Mouse (Mus musculus) lung, postnatal 10 days (tissue): Measurements from ENCODE around the gene Vps29.

Experiments used
- DNase-seq: peaks from one replicate; pipeline ENCODE4 v3.0.0; 2021

Vps29 gene

DNA sequence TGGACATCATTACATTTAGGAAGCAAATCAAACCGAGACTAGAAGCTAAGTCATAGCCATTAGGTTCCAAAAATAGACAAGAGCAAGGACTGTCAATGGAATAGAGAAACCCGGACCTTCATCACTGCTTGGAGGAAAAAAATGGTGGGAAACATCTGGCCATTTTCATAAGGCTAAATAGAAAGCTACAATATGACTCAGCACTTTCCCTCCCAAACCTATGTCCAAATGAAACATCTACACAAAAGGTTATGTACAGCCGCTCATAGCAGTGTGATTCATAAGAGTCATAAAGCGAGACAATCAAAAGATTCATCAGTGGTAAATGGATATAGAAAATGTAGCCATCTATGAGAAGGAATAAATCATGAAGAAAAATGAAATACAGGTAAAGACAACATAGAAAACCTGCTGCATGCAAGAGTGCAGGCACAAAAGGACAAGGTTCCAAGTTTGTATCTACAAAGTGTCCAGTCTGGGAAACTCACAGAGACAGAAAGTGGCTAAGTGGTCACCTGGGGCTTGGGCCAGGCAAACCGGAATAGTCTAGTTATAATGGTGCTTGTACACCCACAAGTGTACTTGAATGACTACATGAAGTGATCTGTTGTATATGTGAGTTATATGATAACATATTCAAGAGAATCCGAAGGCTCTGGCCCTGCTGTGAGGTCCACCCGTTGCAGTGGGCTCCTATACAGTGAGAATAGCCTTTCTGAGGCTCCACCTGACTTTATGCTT lies 17.4 kb upstream of the Vps29 start:
- no peak for DNase-seq

DNA sequence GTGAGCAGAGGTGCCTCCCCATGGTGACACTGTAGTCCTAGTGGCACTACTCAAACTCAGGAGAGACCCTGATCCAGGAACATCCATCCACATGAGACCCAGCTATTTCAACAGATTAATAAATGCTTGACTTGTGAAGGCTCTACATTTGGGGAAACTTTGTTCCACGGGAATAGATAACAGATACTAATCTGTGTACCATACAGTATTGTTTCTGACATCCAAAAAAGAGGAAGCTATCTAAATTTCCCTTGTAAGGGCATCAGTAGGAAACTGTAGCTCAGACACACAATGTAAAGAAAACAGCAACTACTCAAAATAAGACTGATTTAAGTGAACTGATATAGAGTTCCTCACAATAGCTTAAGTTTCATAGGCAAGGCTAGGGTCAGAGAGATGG lies 11.3 kb upstream of the Vps29 start:
- no peak for DNase-seq

DNA sequence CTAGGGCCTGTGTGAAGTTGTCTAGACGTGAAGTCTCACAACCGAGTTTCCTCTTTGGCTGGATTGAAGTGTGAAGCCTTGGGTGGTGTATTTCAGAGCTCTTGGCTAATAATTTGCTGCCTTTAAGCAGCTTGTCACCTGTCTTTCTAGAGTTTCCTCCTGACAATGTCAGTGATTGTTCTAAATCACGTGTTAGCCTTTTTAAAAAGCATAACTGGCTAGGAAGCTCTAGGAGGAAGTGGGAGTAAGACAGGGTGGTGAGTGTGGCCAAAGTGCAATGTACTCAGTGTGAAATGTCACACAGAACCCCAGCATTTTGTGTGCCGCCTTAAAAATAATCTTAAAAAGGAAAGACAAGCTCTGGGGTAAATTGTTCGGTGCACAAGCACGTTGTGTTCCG lies 10.4 kb upstream of the Vps29 start:
- no peak for DNase-seq

DNA sequence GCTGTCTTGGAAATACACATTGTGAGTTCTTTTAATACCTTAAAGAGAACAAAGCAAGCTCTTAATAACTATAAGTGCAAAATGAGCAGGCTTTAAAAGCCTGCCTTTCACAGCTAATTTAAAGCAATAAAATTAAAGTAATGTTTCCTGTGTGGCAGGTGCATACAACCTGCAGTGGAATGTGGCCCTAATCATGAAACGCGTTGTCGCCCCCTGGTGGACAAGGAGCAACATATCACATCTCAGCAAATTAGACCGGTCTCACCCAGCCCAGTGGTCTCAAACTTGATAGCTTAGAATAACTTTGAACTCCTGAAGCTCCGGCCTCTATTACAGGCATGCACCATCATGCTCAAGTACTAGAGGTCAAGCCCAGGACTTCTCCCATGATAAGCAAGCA lies 9.9 kb upstream of the Vps29 start:
- DNase-seq = peak; percentile 77

DNA sequence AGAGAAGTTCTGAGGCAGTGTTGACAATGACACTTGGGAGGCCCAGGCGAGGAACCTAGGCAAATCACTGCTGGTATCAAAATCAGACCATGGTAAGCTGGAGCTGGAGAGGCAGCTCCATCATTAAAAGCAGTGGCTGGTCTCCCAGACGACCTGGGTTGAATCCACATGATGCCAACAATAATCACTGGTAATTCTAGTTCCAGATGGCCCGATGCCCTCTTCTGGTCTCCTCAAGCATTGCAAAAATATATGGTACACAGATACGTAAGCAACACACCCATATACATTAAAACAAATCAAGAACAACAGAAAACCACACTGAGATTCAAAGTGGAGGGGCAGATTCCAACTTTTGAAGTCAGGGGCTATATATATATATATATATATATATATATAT lies 8.4 kb upstream of the Vps29 start:
- DNase-seq = no peak

DNA sequence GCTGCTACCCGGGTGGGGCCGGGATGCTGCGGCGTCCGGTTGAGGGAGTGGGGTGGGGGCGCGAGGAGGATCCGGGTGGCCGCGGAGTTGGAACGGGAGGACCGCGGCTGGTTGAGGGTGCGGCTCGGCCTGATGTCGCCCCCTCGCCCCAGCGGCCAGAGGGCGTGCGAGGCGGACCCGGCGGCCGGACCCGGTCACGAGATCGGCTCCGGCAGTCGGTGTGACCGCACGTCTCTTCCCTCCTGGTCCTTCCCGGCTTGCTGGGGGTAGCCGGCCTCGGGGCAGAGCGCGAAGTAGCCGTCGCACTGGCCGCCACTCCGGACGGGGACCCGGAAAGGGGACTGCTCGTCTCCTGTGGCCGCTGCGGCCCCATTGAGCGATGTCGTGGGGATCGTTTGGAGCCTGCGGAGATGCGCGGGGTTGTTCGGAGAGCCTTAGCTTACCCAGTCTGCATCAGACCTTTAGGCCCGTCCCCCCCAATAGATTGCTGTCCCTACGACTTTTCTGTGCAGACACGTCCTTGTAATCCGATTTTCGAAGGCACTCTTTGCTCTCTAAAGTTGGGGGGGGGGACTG lies 411 bp downstream of the Vps29 start:
- DNase-seq = no peak

DNA sequence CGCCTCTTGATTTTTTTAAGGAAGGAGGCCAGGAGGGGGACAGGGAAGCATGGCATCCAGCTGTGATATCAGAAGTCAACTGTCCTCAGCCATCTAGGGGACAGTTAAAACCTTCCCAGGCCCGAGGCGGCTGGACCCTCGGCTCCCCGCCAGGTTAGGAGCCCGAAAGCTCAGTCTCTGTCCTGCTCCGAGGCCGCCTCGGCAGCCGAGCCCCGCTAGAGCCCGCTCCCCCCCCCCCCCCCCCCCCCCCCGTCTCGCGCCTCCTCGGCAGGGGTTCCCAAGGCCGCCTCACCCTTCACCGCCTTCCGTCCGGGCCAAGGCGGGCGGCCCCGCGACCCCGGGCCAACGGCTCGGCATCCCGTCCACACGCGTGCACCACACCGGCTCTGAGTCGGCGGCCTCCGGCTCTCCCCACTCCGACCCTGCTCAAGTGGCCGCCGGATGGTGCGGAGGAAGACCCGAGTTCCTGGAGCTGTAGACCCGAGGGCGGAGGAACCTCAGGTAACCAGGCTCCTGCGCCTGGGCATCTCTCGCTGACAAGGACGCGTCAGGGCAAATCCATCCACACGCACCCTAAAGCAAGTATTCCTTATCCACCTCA lies 17.5 kb downstream of the Vps29 start, which contains the start of gene Gpn3:
Gene Gpn3, plus strand, starts transcription at position 286 of the 601 bp plus-strand sequence.
- peak; percentile 34 for DNase-seq

DNA sequence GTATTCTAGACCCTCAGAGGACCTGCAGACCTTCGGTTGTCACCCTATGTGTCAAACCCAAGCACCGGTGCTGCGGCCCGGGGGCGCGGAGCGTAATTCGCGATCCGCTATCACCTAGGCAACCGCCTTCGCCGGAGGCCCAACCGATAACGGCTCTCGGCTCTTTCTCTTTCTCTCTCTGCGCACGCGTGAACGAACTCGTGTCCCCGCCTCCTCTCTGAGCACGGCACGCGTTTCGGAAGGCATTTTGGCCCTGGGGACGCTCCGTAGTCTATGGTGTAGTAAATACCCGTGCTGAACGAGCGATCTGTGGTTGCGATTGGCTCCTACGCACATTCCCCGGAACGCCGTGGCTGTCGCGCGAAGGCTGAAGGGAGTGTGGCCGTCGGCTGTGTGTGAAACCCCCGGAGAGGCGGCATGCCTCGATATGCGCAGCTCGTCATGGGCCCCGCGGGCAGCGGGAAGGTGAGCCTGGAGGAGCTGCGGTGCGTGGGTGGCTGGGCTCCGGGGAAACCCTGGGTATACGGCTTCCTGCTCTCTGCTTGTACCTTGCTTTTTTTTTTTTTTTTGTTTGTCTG lies 18.1 kb downstream of the Vps29 start, which contains the start of gene Fam216a:
Gene Fam216a, minus strand, starts transcription at position 173 of the 578 bp plus-strand sequence.
- DNase-seq = peak; percentile 100

DNA sequence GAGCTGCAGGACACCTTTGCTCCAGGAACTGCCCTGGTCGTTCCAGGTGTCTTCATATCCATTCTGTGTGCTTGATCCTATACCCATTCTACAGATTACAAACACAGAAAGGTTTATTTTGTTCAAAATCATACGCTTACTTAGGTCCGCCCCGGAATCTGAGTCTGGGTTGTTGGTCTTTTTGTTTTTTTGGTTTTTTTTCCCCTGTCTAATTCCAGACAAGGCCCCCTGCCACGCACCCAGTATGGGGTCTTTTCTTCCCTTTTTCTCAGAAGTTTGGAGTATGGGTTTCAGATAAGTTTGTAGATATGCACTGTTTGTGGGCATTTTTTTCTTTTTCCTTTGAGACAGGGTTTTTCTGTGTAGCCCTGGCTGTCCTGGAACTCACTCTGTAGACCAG lies 18.7 kb downstream of the Vps29 start:
- DNase-seq = no peak

DNA sequence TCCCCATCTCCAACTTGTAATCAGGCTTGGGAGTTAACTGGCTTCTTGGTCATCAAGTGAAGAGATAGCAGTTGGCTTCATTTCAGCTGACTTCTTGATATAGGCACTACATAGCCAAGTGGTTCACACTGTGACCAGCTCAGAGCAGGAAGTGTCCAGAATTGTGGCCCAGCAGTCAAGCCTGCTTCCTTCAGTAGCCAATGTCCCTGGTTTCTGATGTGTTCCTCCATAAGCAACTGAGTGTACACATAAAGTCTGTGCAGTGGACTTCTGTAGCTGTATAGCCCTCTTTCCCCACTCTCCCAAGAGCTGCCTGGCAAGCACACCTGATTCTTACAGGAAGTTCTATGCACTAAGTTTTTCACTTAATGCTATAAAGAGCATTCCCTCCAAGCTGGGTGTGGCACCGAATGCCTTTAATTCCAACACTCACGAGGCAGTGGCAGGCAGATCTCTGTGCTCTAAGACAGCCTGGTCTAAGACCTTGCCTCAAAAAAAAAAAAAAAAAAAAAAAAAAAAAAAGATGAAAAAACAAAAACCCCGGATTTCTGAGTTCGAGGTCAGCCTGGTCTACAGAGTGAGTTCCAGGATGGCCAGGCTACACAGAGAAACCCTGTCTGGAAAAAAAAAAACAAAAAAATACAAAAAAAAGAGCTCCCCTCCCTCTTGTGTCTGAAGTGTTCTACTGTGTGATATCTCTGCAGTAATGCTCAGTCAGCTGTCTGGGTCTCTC lies 23.1 kb downstream of the Vps29 start:
- DNase-seq = no peak

DNA sequence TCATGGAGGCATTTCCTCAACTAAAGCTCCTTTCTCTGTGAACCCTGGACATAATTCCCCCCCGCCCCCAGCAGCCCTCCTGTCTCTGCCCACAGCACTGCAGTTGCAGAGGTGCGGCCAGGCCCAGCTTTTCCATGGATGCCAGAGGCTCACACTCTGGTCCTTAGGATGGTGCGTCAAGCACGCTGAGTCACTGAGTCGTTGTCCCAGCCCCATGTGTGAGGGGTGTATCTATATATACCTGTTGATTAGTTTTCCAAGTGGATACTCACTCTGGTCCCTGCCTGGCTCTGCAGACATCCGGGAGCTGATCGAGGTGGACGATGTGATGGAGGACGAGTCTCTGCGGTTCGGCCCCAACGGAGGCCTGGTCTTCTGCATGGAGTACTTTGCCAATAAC lies 24.0 kb downstream of the Vps29 start:
- DNase-seq = no peak

DNA sequence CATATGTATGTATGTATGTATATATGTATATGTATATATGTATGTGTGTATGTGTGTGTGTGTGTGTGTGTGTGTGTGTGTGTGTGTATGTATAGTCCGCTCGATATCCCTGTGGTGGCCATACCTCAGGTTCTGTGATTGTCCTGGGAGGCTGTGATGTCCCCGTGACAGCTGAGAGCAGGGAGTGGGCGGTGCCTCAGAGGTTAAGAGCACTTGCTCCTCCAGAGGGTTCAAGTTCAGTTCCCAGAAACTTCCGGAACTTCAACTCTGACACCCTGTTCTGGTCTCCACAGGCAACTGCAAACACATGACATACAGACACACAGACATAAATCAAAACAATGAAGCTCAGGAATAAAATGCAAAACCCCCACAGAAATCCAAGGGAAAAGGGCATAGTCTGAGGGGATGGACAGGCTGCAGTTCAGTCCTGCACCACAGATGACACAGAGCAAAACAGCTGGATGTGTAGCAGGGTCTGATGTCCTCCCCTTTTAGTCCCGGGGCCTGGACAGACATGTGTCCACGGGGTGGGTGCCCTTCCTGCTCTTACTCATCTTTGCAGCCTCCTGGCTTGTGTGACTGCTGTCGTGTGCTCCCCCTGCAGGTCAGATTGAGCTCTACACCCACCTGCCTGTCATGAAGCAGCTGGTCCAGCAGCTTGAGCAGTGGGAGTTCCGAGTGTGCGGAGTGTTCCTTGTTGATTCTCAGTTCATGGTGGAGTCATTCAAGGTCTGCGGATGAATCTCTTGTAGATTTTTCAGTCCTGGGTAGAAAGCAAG lies 25.4 kb downstream of the Vps29 start:
- DNase-seq = peak; percentile 82

DNA sequence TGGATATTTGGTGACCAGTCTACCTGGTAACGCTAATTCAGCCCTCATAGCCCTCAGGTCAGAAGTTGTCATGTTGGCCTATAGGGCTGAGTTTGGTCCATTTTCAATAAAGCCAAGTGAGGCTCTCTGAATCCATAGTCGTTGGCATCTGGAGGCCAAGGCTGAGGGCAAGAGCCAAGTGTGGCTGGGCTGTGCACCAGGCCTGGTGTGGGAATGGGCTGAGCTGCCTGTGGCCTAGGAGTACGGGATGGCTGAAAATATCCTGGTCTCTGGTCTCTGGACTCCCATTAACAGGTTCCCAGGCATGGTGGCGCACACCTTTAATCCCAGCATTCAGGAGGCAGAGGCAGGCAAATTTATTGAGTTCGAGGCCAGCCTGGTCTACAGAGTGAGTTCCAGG lies 35.8 kb downstream of the Vps29 start:
- DNase-seq = no peak

DNA sequence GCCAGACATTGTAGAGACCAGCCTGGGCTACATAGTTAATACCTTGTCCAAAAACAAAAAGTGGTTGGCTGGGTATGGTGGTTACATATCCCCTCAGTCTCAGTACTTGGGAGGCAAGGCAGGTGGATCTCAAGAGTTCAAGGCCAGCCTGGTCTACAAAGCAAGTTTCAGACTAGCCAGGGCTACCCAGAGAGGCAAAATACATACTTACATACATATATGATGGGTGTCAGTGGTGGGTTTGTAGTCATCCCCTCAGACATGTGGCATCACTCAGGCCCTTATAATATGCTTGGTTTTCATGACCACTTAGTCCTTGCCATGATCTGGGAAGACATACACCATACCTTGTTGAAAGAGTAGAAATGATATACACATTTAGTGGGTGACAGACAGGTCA lies 36.5 kb downstream of the Vps29 start:
- DNase-seq = no peak

DNA sequence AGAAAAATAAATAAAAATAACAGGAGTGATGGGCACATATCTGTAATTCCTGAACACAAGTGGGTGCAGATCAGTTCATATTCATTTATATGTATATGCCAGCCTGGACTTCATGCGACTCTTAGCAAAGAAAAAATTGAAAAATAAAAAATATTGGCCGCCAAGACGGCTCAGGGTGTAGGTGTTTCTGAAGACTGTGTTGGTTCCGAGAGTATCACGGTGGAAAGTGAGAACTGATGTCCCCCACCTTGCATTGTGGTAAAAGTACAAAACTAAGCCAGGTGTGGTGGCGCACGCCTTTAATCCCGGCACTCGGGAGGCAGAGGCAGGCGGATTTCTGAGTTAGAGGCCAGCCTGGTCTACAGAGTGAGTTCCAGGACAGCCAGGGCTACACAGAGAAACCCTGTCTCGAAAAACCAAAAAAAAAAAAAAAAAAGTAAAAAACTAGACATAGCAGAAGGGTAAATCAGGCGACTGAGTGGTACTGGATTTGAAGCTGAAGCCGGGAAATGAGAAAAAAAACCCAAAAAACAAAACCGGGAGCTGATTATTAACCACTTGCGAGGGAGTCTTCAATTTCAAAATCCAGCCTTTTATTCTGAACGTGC lies 37.1 kb downstream of the Vps29 start:
- DNase-seq = no peak

DNA sequence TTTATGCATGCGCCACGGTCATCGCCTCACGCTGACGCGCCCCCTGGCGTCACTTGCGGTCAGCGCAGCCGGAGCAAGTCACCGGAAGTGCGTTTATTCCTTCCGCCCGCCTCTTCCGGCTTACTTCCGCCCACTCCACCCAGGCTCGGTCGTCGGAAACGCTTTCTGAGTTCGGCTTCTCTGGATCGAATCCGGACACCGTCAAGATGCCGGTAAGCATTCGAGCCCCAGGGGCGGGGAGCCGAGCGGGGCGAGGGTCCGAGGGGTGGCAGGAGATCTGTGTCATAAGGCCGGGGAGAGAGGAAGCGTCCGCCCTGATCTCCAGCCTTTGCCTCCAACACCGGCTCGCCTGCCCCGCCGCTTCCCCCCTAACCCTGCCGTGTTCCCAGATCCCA lies 37.6 kb downstream of the Vps29 start, which contains the start of gene Arpc3:
Gene Arpc3, plus strand, starts transcription at position 93 of the 395 bp plus-strand sequence.
- peak; percentile 95 for DNase-seq

DNA sequence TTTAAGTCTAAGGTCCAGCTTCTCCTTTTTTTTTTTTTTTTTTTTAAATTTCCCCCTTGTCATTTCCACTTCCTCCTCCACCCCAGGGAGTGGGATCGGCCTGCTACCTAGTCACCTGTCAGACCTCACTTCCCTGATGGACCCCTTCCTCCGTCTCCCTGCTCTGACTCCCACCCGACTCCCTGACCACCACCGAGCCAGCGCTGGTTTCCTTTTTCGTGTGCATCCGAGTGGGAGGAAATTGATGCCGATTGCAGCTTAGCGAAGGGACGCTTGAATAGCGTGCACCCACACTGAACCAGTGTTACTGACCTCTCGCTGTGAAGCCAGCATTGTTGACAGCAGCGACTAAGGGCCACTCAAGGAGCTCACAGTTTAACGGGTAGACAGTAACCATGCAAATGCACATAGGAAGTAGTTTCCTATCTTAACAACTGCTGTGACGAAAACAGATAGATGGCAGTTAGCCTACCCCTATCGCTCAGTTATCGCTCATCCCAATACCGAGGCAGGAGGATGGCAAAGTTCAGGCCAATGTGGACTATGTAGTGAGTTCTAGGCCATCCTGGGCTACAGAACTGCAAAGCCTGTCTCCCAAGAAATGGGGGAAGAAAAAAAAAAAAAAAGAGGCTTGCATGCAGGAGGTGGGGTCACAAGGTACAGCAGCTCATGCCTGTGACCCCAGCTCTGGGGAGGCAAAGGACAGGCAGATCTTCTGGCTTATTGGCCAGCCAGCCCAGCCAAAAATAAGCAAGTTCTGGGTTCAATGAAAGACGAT lies 38.2 kb downstream of the Vps29 start:
- DNase-seq = peak; percentile 30

DNA sequence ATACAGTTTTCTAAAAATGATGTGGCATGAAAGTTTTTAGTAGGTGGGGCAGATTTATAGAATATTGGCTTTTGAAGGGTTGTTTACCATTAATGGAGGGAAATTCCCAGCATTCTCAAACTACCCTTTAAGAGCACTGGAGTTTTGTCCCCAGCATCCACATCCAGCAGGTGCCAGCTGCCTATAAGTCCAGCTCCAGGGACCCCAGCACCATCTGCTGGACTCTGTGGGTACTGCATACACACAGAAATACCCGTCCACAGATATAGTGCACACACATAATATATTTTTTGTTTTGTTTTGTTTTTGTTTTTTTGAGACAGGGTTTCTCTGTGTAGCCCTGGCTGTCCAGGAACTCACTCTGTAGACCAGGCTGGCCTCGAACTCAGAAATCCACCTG lies 39.7 kb downstream of the Vps29 start:
- peak; percentile 86 for DNase-seq

DNA sequence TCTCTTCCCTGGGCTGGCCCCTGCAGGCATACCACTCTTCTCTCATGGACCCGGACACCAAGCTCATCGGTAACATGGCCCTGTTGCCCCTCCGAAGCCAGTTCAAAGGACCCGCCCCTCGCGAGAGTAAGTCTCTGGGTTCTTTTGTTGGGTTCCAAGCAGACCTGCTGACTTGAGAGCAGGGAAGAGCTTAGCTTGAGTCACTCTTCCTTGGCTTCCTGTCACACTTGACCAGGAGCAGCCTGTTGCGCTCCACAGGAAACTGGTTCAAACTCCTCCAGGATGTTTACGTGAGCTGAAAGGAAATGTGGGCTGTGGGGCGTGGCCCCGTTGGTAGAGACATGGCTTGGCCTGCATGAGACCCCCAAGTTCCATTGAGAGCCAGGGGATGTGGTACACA lies 42.6 kb downstream of the Vps29 start:
- peak; percentile 84 for DNase-seq

DNA sequence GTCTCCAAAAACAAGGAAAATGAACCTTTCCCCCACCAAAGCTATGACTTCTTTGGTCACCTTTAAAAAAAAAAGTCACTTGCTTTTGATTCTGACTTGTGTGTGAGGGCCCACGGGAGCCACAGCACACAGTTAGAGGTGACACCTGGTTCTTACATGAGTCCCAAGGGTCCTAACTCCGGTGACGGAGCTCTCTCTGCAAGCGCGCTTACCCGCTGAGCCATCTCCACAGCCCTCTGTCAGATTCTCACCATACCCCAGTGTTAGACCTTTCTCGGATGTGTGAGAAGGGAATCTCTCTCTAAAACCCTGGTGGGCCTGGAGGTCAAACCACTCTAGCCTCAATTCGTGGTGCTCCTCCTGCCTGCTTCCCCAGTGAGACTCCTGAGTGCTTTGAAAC lies 43.3 kb downstream of the Vps29 start:
- DNase-seq = no peak

DNA sequence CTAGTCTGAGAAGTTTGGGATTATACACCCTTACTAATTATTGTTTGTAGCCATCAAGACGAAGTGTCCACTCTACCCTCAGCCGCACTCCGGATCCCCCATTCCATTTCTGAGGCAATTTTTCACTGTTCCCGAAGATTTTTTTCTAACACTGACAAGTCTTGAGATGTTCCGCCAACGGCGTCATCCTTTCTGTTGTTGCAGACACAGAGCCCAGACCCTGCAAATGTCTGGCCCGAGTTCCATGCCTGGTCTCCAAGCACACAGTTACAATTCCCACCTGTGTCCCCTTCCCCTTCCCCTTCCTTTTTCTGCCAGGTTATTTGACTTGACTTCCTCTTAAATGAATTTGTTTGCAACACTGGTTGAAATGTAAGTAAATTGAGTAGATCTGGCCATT lies 45.7 kb downstream of the Vps29 start:
- DNase-seq = no peak
